Mouse (Mus musculus) central nervous system, embryonic 18 days (tissue): ENCODE measurements around the gene H2al1h. TPM values are rescaled to one million over a fixed set of nuclear protein-coding genes. Genes with fewer than 3 reads are reported as not detected.

ENCODE experiments used
- polyA plus RNA-seq: library from polyadenylated mRNA; depleted of rRNA; stranded (reverse); fragments of >200 nt; gene quantifications from 2 replicates; pipeline ENCODE4 v1.2.3, GENCODE M21; 2012; rRNA removed

H2al1h gene
- polyA plus RNA-seq = not detected in 2 replicates

DNA sequence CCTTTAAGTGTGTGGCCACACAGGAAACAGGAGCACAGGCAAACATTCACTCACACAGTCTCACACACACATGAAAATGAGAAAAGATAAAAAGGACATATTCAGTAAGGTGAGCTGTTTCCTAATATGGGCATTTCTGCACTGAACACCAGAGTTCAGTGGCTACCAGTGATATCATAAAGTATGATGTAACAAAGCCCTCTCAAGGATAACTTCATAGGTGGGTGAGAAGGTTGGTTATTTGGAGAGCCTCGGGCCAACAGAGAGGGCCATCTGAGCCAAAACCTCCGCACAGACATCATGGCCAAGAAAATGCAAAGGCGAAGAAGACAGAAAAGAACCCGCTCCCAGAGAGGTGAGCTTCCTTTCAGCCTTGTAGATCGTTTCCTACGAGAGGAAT, at the start of gene H2al1h:
Gene H2al1h, plus strand, starts transcription at position 301 of the 400 bp plus-strand sequence.

DNA sequence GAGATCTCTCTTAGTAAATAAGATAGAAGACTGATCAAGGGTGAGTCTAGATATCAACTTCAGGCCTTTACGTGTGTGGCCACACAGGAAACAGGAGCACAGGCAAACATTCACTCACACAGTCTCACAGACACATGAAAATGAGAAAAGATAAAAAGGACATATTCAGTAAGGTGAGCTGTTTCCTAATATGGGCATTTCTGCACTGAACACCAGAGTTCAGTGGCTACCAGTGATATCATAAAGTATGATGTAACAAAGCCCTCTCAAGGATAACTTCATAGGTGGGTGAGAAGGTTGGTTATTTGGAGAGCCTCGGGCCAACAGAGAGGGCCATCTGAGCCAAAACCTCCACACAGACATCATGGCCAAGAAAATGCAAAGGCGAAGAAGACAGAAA, 22.3 kb upstream of the H2al1h start, which contains the start of gene H2al1a:
Gene H2al1a, plus strand, starts transcription at position 301 of the 400 bp plus-strand sequence.

DNA sequence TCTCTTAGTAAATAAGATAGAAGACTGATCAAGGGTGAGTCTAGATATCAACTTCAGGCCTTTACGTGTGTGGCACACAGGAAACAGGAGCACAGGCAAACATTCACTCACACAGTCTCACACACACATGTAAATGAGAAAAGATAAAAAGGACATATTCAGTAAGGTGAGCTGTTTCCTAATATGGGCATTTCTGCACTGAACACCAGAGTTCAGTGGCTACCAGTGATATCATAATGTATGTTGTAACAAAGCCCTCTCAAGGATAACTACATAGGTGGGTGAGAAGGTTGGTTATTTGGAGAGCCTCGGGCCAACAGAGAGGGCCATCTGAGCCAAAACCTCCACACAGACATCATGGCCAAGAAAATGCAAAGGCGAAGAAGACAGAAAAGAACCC, 19.2 kb upstream of the H2al1h start, which contains the start of gene H2al1b:
Gene H2al1b, plus strand, starts transcription at position 301 of the 400 bp plus-strand sequence.

DNA sequence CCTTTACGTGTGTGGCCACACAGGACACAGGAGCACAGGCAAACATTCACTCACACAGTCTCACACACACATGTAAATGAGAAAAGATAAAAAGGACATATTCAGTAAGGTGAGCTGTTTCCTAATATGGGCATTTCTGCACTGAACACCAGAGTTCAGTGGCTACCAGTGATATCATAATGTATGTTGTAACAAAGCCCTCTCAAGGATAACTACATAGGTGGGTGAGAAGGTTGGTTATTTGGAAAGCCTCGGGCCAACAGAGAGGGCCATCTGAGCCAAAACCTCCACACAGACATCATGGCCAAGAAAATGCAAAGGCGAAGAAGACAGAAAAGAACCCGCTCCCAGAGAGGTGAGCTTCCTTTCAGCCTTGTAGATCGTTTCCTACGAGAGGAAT, 15.9 kb upstream of the H2al1h start, which contains the start of gene H2al1c:
Gene H2al1c, plus strand, starts transcription at position 301 of the 400 bp plus-strand sequence.

DNA sequence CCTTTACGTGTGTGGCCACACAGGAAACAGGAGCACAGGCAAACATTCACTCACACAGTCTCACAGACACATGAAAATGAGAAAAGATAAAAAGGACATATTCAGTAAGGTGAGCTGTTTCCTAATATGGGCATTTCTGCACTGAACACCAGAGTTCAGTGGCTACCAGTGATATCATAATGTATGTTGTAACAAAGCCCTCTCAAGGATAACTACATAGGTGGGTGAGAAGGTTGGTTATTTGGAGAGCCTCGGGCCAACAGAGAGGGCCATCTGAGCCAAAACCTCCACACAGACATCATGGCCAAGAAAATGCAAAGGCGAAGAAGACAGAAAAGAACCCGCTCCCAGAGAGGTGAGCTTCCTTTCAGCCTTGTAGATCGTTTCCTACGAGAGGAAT, 12.8 kb upstream of the H2al1h start, which contains the start of gene H2al1d:
Gene H2al1d, plus strand, starts transcription at position 301 of the 400 bp plus-strand sequence.

DNA sequence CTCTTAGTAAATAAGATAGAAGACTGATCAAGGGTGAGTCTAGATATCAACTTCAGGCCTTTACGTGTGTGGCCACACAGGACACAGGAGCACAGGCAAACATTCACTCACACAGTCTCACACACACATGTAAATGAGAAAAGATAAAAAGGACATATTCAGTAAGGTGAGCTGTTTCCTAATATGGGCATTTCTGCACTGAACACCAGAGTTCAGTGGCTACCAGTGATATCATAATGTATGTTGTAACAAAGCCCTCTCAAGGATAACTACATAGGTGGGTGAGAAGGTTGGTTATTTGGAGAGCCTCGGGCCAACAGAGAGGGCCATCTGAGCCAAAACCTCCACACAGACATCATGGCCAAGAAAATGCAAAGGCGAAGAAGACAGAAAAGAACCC, 9.7 kb upstream of the H2al1h start, which contains the start of gene H2al1e:
Gene H2al1e, plus strand, starts transcription at position 301 of the 400 bp plus-strand sequence.

DNA sequence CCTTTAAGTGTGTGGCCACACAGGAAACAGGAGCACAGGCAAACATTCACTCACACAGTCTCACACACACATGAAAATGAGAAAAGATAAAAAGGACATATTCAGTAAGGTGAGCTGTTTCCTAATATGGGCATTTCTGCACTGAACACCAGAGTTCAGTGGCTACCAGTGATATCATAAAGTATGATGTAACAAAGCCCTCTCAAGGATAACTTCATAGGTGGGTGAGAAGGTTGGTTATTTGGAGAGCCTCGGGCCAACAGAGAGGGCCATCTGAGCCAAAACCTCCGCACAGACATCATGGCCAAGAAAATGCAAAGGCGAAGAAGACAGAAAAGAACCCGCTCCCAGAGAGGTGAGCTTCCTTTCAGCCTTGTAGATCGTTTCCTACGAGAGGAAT, 6.4 kb upstream of the H2al1h start, which contains the start of gene H2al1f:
Gene H2al1f, plus strand, starts transcription at position 301 of the 400 bp plus-strand sequence.

DNA sequence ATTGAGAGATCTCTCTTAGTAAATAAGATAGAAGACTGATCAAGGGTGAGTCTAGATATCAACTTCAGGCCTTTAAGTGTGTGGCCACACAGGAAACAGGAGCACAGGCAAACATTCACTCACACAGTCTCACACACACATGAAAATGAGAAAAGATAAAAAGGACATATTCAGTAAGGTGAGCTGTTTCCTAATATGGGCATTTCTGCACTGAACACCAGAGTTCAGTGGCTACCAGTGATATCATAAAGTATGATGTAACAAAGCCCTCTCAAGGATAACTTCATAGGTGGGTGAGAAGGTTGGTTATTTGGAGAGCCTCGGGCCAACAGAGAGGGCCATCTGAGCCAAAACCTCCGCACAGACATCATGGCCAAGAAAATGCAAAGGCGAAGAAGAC, 3.3 kb upstream of the H2al1h start, which contains the start of gene H2al1g:
Gene H2al1g, plus strand, starts transcription at position 301 of the 400 bp plus-strand sequence.

DNA sequence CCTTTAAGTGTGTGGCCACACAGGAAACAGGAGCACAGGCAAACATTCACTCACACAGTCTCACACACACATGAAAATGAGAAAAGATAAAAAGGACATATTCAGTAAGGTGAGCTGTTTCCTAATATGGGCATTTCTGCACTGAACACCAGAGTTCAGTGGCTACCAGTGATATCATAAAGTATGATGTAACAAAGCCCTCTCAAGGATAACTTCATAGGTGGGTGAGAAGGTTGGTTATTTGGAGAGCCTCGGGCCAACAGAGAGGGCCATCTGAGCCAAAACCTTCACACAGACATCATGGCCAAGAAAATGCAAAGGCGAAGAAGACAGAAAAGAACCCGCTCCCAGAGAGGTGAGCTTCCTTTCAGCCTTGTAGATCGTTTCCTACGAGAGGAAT, 3.1 kb downstream of the H2al1h start, which contains the start of gene H2al1i:
Gene H2al1i, plus strand, starts transcription at position 301 of the 400 bp plus-strand sequence.

DNA sequence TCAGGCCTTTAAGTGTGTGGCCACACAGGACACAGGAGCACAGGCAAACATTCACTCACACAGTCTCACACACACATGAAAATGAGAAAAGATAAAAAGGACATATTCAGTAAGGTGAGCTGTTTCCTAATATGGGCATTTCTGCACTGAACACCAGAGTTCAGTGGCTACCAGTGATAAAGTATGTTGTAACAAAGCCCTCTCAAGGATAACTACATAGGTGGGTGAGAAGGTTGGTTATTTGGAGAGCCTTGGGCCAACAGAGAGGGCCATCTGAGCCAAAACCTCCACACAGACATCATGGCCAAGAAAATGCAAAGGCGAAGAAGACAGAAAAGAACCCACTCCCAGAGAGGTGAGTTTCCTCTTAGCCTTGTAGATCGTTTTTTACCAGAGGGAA, 6.2 kb downstream of the H2al1h start, which contains the start of gene H2al1j:
Gene H2al1j, plus strand, starts transcription at position 301 of the 400 bp plus-strand sequence.

Other genes starting within 250 kb of the H2al1h start
- gene H2al1a, start 22.2 kb upstream of the H2al1h start, polyA plus RNA-seq = not detected in 2 replicates
- gene H2al1b, start 19.1 kb upstream of the H2al1h start, polyA plus RNA-seq = not detected in 2 replicates
- not detected in 2 replicates for gene H2al1c, start 15.8 kb upstream of the H2al1h start, polyA plus RNA-seq
- not detected in 2 replicates for gene H2al1d, start 12.7 kb upstream of the H2al1h start, polyA plus RNA-seq
- not detected in 2 replicates for gene H2al1e, start 9.6 kb upstream of the H2al1h start, polyA plus RNA-seq
- gene H2al1f, start 6.3 kb upstream of the H2al1h start, polyA plus RNA-seq = not detected in 2 replicates
- gene H2al1g, start 3.2 kb upstream of the H2al1h start, polyA plus RNA-seq = not detected in 2 replicates
- gene H2al1i, start 3.2 kb downstream of the H2al1h start, polyA plus RNA-seq = not detected in 2 replicates
- not detected in 2 replicates for gene H2al1j, start 6.3 kb downstream of the H2al1h start, polyA plus RNA-seq